Mouse (Mus musculus) left cerebral cortex, adult 6 months (tissue): ENCODE results near the gene Dhrs7c. TPM values are rescaled to one million over a fixed set of nuclear protein-coding genes. Genes with fewer than 3 reads are reported as not detected.

Experiments used
- long read RNA-seq, 2 experiments: library from polyadenylated mRNA; unstranded; transcript quantifications; one replicate each; pipeline ENCODE4 v2.0.0; 2019 to 2020
- polyA plus RNA-seq: library from polyadenylated mRNA; unstranded; fragments of <200 nt; fragmentation: Nextera tagmentation; gene quantifications from 2 replicates; pipeline ENCODE4 v1.2.3, GENCODE M21; 2021

Gene Dhrs7c
- polyA plus RNA-seq = not detected in 2 replicates
- long read RNA-seq, experiment 1 = 0 reads
- long read RNA-seq, experiment 2 = 0 reads

GRCm38 (mm10) chr11:67797931-67798330 is at the start of gene Dhrs7c:
TSS of gene Dhrs7c (plus strand) at chr11:67798187.

GRCm38 (mm10) chr11:67771053-67771452 is 26.9 kb upstream of the Dhrs7c start, which contains the start of gene Glp2r:
TSS of gene Glp2r (minus strand) at chr11:67771153.

GRCm38 (mm10) chr11:67774379-67774778 is 23.6 kb upstream of the Dhrs7c start, which contains the start of gene Gsg1l2:
TSS of gene Gsg1l2 (plus strand) at chr11:67774608.

Other genes with a start within 250 kb of the Dhrs7c start
- gene Rcvrn, start 102.9 kb upstream of the Dhrs7c start, polyA plus RNA-seq = not detected in 2 replicates
- gene Glp2r, start 27.0 kb upstream of the Dhrs7c start, polyA plus RNA-seq = 0.44 and 0.63 TPM in 2 replicates
- not detected in 2 replicates for gene Gsg1l2, start 23.6 kb upstream of the Dhrs7c start, polyA plus RNA-seq
- 0.88 and 2.1 TPM in 2 replicates for gene Usp43, start 124.0 kb downstream of the Dhrs7c start, polyA plus RNA-seq
- 1.2 and 1.4 TPM in 2 replicates for gene Cfap52, start 167.5 kb downstream of the Dhrs7c start, polyA plus RNA-seq
- gene Stx8, start 168.0 kb downstream of the Dhrs7c start, polyA plus RNA-seq = 52.4 and 56.7 TPM in 2 replicates